ENCODE assay signal across 9 mouse cellular contexts in genomic region chr2:127337531-127337930, GRCm38 (mm10). TPM values are rescaled to one million over a fixed set of nuclear protein-coding genes. Genes with fewer than 3 reads are reported as not detected.
DNase-seq lines count a peak whose midpoint lies in the region; ATAC-seq and TF ChIP-seq lines count a peak whose summit lies in the region.
"Had no signal": no experiment of that assay in that cellular context is flagged by ENCODE, and none has a peak within 500 bp of the region (broad histone marks: within the 10 kb centered on the region; RNA-seq: fewer than 3 reads in every experiment).

No protein-coding gene starts in this region.

- intact Hi-C loops in gastrocnemius, postnatal 14 days (cut with DNase I; ENCODE audit: low total_unique reads) = loop anchor here (10.0 kb wide), 1 partner anchor 93 kb away; the partner anchor contains the start of genes Ciao1 and Tmem127

- no peak overlapping the region for H3K27ac ChIP-seq in kidney, embryonic 15.5 days
- peak overlapping the region; percentile 97 for H3K27ac ChIP-seq in bone marrow, adult 2 months (ENCODE audit: control insufficient read depth, insufficient read depth, low read depth, low read length, poor library complexity)
- no peak overlapping the region for H3K27ac ChIP-seq in hindbrain, embryonic 16.5 days (ENCODE audit: low read depth, low read length)
- no peak overlapping the region for H3K27ac ChIP-seq in forebrain, embryonic 15.5 days (replicated peaks)

- no peaks in the 10 kb centered on the region for H3K36me3 ChIP-seq in kidney, embryonic 15.5 days
- no peaks in the 10 kb centered on the region for H3K36me3 ChIP-seq in hindbrain, embryonic 16.5 days (ENCODE audit: control insufficient read depth, insufficient read depth, low read length)
- no peaks in the 10 kb centered on the region for H3K36me3 ChIP-seq in forebrain, embryonic 15.5 days

- peaks cover 45% of the 10 kb centered on the region for H3K4me1 ChIP-seq in kidney, embryonic 15.5 days
- H3K4me1 ChIP-seq in bone marrow, adult 2 months (ENCODE audit: control insufficient read depth, insufficient read depth, low read length) = peaks cover 3% of the 10 kb centered on the region; the same call in 1 of the 2 replicates
- H3K4me1 ChIP-seq in hindbrain, embryonic 16.5 days (ENCODE audit: control insufficient read depth, insufficient read depth, low read depth, low read length) = peaks cover 11% of the 10 kb centered on the region
- H3K4me1 ChIP-seq in forebrain, embryonic 15.5 days = peaks cover 8% of the 10 kb centered on the region

- peak; percentile 45; the same call in 1 of the 2 replicates for TF ChIP-seq POLR2A in bone marrow, adult 2 months (IDR thresholded peaks at IDR 0.05; ENCODE audit: borderline replicate concordance, control insufficient read depth, low read depth, low read length)

- TF ChIP-seq CTCF in bone marrow, adult 2 months (IDR thresholded peaks at IDR 0.05; ENCODE audit: control insufficient read depth, insufficient read depth, low read length) = no peak

- H3K27me3 ChIP-seq in kidney, embryonic 15.5 days = peaks cover 11% of the 10 kb centered on the region
- peaks cover 14% of the 10 kb centered on the region for H3K27me3 ChIP-seq in hindbrain, embryonic 16.5 days (replicated peaks; ENCODE audit: control insufficient read depth, insufficient read depth, low read length)
- peaks cover 33% of the 10 kb centered on the region for H3K27me3 ChIP-seq in forebrain, embryonic 15.5 days

- peak overlapping the region; percentile 60 for H3K4me3 ChIP-seq in kidney, embryonic 15.5 days (replicated peaks)
- peak overlapping the region; percentile 78 for H3K4me3 ChIP-seq in bone marrow, adult 2 months (replicated peaks; ENCODE audit: control insufficient read depth, low read depth, low read length)
- H3K4me3 ChIP-seq in hindbrain, embryonic 16.5 days (ENCODE audit: low read length) = no peak overlapping the region
- no peak overlapping the region for H3K4me3 ChIP-seq in forebrain, embryonic 15.5 days

- H3K4me2 ChIP-seq in kidney, embryonic 15.5 days = peak overlapping the region; percentile 86
- peak overlapping the region; percentile 84; the same call in 1 of the 2 replicates for H3K4me2 ChIP-seq in hindbrain, embryonic 16.5 days (ENCODE audit: low read length)
- no peak overlapping the region for H3K4me2 ChIP-seq in forebrain, embryonic 15.5 days (replicated peaks)

- H3K9ac ChIP-seq in kidney, embryonic 15.5 days = no peak overlapping the region
- no peak overlapping the region for H3K9ac ChIP-seq in hindbrain, embryonic 16.5 days (ENCODE audit: low read depth, low read length)
- H3K9ac ChIP-seq in forebrain, embryonic 15.5 days (replicated peaks) = no peak overlapping the region

- no peak for DNase-seq in kidney, postnatal 36 days
- peak; percentile 46 to 59 for DNase-seq in natural killer cell, adult 2 months (ENCODE audit: low spot score in 2 of 2)
- DNase-seq in gastrocnemius, postnatal 14 days = no peak
- no peak for DNase-seq in urinary bladder, postnatal 25 days (ENCODE audit: low spot score)

- 72% methylated on average over 11 of the region's 11 CpGs for WGBS in kidney, embryonic 15.5 days
- 4% methylated on average over 11 of the region's 11 CpGs for WGBS in bone marrow, adult 2 months
- WGBS in hindbrain, embryonic 16.5 days = 65% methylated on average over 11 of the region's 11 CpGs
- WGBS in forebrain, embryonic 15.5 days = 67% methylated on average over 11 of the region's 11 CpGs

- H3K9me3 ChIP-seq in kidney, embryonic 15.5 days (replicated peaks) = no peaks in the 10 kb centered on the region
- no peaks in the 10 kb centered on the region for H3K9me3 ChIP-seq in hindbrain, embryonic 16.5 days (ENCODE audit: control insufficient read depth, low read length)
- no peaks in the 10 kb centered on the region for H3K9me3 ChIP-seq in forebrain, embryonic 15.5 days

- ATAC-seq in kidney, embryonic 15.5 days (replicated peaks; ENCODE audit: low FRiP score) = no peak
- no peak for ATAC-seq in hindbrain, embryonic 16.5 days
- ATAC-seq in forebrain, embryonic 15.5 days (replicated peaks) = no peak

RNA-seq across cellular contexts. Expression of gene Astl, which starts 0.9 kb away (rescaled TPM):
- not detected in 2 replicates for polyA plus RNA-seq in kidney, embryonic 15.5 days (2015; fragmentation: Nextera tagmentation; extraction: Ambion mirVana)
- polyA plus RNA-seq in bone marrow, adult 2 months (2011; ENCODE audit: insufficient read depth, insufficient read length, low replicate concordance, missing spikeins) = not detected in 2 replicates
- polyA plus RNA-seq in hindbrain, embryonic 16.5 days (2015; fragmentation: Nextera tagmentation; extraction: Ambion mirVana) = not detected in 2 replicates
- total RNA-seq in gastrocnemius, postnatal 14 days (2021) = not detected
- not detected in 2 replicates for polyA plus RNA-seq in forebrain, embryonic 15.5 days (2015; fragmentation: Nextera tagmentation; extraction: Ambion mirVana)
- total RNA-seq: liver, adult 2 months had no signal
- polyA plus RNA-seq: liver, adult 2 months had no signal

RNA-seq across cellular contexts. Expression of gene Dusp2, which starts 1.6 kb away (rescaled TPM):
- 8.8 and 9.0 TPM in 2 replicates for polyA plus RNA-seq in kidney, embryonic 15.5 days (2015; fragmentation: Nextera tagmentation; extraction: Ambion mirVana)
- polyA plus RNA-seq in bone marrow, adult 2 months (2011; ENCODE audit: insufficient read depth, insufficient read length, low replicate concordance, missing spikeins) = 15.1 and 23.2 TPM in 2 replicates
- 14.9 and 17.1 TPM in 2 replicates for polyA plus RNA-seq in hindbrain, embryonic 16.5 days (2015; fragmentation: Nextera tagmentation; extraction: Ambion mirVana)
- 1 to 10 TPM; 1.6 TPM for total RNA-seq in gastrocnemius, postnatal 14 days (2021)
- 7.4 and 7.7 TPM in 2 replicates for polyA plus RNA-seq in forebrain, embryonic 15.5 days (2015; fragmentation: Nextera tagmentation; extraction: Ambion mirVana)

RNA-seq across cellular contexts. Expression of gene Adra2b, which starts 25.5 kb away (rescaled TPM):
- 4.4 and 5.1 TPM in 2 replicates for polyA plus RNA-seq in kidney, embryonic 15.5 days (2015; fragmentation: Nextera tagmentation; extraction: Ambion mirVana)
- polyA plus RNA-seq in bone marrow, adult 2 months (2011; ENCODE audit: insufficient read depth, insufficient read length, low replicate concordance, missing spikeins) = 0.74 TPM in 1 of 2 replicates, not detected in the other
- polyA plus RNA-seq in hindbrain, embryonic 16.5 days (2015; fragmentation: Nextera tagmentation; extraction: Ambion mirVana) = 0.72 and 0.90 TPM in 2 replicates
- total RNA-seq in gastrocnemius, postnatal 14 days (2021) = 1 to 10 TPM; 1.2 to 2.4 TPM
- 0.88 and 1.00 TPM in 2 replicates for polyA plus RNA-seq in forebrain, embryonic 15.5 days (2015; fragmentation: Nextera tagmentation; extraction: Ambion mirVana)

Comparison
In these comparisons a context has a peak if more than half of its experiments do, and no peak if none do; other contexts are left out.
1. H3K4me3 ChIP-seq: peak in kidney, embryonic 15.5 days (single experiment) and bone marrow, adult 2 months (single experiment); none in hindbrain, embryonic 16.5 days (single experiment) and forebrain, embryonic 15.5 days (single experiment).
2. DNase-seq: peak in natural killer cell, adult 2 months (2 of 2); none in kidney, postnatal 36 days (0 of 2), gastrocnemius, postnatal 14 days (single experiment) and urinary bladder, postnatal 25 days (single experiment).